Mouse (Mus musculus) c-Kit-positive CD71-positive TER-119-negative erythroid progenitor cells, embryonic 14.5 days (primary cell): ENCODE data around the gene Zmynd12.

Source experiments
- DNase-seq: peaks from one replicate; pipeline ENCODE4 v3.0.0-alpha.2; 2013; ENCODE audit warnings: low read depth

Gene Zmynd12

DNA sequence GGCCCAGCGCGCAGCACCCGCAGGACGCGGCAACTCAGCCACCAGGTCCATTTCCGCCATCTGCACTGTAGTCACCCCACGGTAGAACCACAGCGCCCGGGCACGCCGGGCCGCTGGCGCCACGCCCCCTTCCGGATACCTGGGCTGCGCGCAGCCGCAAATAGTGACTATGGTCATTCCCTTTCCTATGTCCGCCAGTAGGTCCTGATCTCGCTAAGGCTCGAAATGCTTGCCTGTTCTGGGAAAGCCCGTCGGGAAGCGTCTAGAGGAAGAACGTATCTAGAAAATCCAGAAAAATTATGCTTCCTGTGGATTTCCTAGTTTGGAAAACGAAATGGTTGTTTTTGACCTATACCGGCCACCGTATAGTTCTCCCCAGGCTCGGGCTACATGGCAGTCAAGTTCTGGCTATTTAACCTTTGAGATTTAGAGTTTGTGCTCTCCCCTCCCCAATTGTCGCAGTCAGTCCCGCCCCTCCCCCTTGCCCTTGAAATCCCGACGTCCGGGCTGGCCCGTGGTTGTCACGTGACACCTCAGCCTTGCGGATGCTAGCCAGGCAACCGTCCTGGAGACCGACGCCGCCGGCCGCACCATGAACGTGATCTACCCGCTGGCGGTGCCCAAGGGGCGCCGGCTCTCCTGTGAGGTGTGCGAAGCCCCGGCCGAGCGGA, at the start of gene Zmynd12, which contains the start of gene Ppcs:
Gene Zmynd12, plus strand, starts transcription at position 521 of the 671 bp plus-strand sequence.
Gene Ppcs, minus strand, starts transcription at position 127 of the 671 bp plus-strand sequence.
- DNase-seq, result peak; percentile 74

- DNase-seq, result no peak
These were observed 41.0 kb upstream of the Zmynd12 start for GRCm38 (mm10) chr4:119381471-119382190.

- DNase-seq, result no peak
These were observed 33.4 kb upstream of the Zmynd12 start for GRCm38 (mm10) chr4:119389184-119389583.

- DNase-seq, result peak; percentile 34
These were observed 32.2 kb upstream of the Zmynd12 start for GRCm38 (mm10) chr4:119390369-119390768.

GRCm38 (mm10) chr4:119398751-119399150, 23.9 kb upstream of the Zmynd12 start:
- no peak for DNase-seq

GRCm38 (mm10) chr4:119400896-119401295, 21.7 kb upstream of the Zmynd12 start:
- DNase-seq, result no peak

GRCm38 (mm10) chr4:119403431-119403830, 19.2 kb upstream of the Zmynd12 start:
- no peak for DNase-seq

GRCm38 (mm10) chr4:119411877-119412650, 10.6 kb upstream of the Zmynd12 start:
- DNase-seq, result no peak

DNA sequence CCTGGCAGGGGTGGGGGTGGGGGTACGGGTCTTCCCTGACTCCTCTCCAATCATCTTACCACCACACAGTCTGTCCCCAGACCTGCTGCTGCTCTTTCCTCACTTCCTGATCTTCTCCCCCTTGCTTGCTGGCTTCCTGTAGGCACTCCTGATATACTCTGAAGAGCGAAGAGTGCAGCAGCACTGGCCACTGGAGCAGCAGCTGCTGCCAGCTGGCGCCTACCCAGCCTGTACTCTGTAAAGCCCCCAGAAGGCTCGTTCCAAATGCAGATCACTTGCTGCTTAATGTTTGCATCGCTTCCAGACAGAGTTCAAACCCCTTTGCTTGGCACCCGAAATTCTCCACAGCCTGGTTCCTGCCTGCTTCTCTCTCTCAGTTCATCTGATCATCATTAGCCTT, 9.8 kb upstream of the Zmynd12 start:
- no peak for DNase-seq

DNA sequence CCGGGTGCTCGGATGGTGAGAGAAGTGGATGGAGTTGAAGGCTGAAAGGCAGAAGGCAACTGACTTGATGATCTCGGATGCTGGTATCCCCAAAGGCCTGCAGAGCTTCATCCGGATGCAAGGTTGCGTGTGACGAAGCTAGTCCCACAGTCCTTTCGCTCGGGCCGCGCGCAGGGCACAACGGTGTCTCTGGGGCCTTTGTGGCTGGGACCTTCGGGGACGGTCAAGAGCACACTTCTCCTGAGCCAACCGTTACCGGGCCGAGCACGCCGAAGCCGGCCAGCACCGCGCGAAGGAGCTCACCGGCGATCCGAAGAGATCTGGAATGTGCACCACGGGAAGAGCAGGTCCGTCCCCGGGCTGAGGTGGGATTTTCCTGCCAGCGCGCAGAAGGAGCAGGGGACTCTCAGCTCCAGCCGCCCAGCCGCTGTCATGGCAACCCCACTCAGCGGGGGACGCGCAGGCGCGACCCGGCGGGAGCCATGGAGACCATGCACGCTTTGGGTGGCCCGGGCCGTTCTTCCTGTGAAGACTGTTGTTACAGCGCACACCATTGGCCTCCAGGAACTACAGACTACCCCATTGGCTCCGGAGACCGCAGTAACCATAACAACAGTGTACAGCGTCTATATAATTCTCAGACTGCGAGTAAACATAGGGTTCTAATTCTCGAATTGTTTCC, 7.4 kb upstream of the Zmynd12 start, which contains the start of gene Ccdc30:
Gene Ccdc30, minus strand, starts transcription at position 450 of the 682 bp plus-strand sequence.
- no peak for DNase-seq

DNA sequence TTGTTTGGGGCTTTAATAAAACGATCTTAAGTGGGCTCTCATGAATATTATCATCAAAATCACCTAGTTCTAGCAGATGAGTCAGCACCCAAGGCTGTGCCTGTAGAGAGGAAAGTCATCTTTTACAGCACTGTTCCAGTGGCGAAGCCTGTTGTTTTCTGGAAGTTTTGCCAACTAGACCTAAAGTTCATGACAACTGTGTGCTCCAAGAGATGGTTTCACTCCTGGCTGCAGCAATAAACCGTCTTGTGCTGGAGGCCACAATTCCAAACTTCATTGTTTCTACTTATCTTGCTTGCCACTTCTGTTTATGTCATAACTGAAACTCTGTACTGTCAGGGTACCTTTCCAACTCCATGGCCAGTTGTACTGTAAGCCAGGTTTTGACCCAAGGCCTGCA, 5.3 kb upstream of the Zmynd12 start:
- DNase-seq, result no peak

- DNase-seq, result peak; percentile 50
These were observed 4.7 kb upstream of the Zmynd12 start for GRCm38 (mm10) chr4:119417894-119418293.

DNA sequence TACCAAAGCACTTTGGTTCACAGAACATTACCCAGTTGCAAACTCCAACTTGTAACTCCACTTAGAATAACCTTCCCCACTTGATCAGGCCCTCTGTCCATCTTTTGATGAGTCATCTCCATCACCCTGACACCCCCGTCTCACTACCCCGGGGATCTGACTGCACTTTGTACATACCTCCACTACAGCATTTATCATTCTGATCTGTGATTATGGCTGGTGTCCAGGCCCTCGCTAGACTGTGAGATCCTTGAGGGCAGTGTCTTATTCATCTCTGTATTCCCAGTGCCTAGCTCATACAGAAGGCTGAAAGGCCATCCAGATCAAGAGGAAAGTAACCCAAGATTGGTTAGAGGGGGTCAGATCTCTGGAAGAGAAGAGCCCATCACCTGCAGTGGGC, 1.4 kb upstream of the Zmynd12 start:
- DNase-seq, result no peak

- DNase-seq, result no peak
These were observed 707 bp upstream of the Zmynd12 start for GRCm38 (mm10) chr4:119421921-119422293.

GRCm38 (mm10) chr4:119425077-119425476, 2.5 kb downstream of the Zmynd12 start:
- no peak for DNase-seq

DNA sequence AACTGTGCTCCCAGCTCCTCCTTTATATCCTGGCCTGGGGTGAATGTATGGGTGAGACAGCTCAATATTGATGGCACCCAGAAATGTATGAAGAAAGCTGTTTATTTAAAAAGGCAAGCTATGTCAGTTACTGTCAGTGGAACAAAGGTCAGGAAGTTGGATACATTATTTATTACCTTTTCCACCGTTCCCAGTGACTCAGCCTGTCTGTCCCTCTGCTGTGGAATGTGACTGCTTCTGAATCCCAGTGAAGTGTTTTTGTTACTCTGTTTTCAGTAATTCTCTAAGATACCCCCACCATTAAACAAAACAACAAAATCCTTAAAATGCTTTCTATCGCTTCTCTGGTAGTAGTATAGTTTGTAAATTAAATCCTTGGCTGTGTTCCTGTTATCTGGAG, 3.0 kb downstream of the Zmynd12 start:
- DNase-seq, result no peak

- DNase-seq, result no peak
These were observed 5.1 kb downstream of the Zmynd12 start for GRCm38 (mm10) chr4:119427680-119428079.

DNA sequence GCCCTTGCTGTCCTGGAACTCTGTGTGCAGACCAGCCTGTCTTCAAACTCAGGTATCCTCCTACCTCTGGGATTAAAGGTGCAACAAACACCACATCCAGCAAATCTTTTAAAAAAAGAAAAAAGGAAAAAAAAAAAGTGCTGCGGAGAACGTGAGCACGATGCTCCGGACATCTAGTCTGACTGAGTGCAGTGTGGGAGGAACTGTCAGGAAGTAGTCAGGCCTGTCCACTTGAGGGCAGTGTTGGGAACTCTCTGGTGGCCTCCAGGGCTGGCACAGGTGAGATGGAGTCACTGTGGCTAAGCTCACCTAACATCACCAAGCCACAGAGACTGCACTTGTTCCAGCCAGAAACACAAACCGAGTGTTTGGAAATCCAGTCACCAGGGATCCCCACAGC, 8.1 kb downstream of the Zmynd12 start:
- DNase-seq, result no peak

DNA sequence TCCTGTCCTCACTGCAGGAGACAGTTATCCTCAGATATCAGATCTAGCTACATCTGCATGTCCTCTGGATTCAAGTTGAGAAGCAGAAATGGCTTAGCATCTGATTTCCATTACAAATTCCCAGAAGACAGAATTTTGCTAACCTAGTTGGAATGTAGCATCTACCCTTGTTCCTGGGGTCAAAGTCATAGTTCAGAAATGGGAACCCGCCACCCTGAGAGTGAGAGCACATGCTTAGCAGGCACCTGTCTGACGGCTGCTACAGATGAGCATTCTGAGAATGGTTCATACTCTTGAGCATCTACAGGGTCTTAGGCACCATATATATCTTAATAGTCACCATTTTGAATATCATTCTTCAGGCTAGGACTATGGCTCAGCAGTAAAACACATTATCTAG, 15.3 kb downstream of the Zmynd12 start:
- no peak for DNase-seq

DNA sequence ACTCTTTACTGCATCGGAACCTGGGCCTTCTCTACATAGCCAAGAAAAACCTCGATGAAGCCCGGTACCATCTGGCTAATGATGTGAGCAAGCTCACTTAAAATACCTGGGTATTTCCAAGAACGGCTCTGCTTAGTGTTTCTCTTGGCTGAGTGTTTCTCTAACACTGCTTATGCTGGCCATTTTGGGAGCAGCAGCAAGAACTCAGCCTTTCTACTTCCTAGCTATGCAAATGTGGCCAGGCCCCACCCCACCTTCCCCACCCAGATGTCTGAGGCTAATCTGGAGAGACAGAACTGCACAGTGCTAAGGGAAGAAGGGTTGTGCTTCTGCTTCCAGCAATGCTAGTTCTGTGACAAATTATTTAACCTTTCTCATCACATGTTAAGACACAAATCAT, 19.2 kb downstream of the Zmynd12 start:
- DNase-seq, result no peak

GRCm38 (mm10) chr4:119442539-119442938, 19.9 kb downstream of the Zmynd12 start:
- no peak for DNase-seq

- no peak for DNase-seq
These were observed 24.6 kb downstream of the Zmynd12 start for GRCm38 (mm10) chr4:119447261-119447660.
